Mouse (Mus musculus) cerebellum, postnatal 10 days (tissue): ENCODE results near the gene Olfr1198.

Experiments used
- DNase-seq, 2 experiments: peaks; one replicate each; pipeline ENCODE4 v3.0.0; 2021; ENCODE audit warnings: mixed read lengths in 2 of 2

The Olfr1198 gene

GRCm38 (mm10) chr2:88751270-88751669 is at the start of gene Olfr1198:
Gene Olfr1198 (minus strand): TSS chr2:88751370.
- DNase-seq = no peak

DNA sequence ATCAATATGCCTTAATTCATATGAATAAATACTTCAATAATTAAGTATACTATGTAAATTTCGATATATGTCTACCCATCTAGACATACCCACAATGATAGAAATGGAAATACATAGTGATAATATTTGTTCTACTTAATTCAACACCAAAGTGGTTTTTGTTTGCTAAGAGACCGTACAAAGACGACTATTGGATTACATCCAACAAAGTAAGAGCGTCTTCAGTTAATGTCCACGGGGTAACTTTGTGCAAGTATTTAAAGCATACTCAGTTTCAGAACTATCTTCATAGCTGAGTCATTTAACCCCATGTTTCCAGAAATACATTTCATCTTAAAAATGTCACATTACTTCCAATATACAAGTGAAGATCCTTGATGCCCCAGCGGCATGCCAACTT is 41.6 kb upstream of the Olfr1198 start, which contains the start of gene Olfr1201:
Gene Olfr1201, plus strand, starts transcription at position 301 of the 400 bp plus-strand sequence.
- no peak for DNase-seq

DNA sequence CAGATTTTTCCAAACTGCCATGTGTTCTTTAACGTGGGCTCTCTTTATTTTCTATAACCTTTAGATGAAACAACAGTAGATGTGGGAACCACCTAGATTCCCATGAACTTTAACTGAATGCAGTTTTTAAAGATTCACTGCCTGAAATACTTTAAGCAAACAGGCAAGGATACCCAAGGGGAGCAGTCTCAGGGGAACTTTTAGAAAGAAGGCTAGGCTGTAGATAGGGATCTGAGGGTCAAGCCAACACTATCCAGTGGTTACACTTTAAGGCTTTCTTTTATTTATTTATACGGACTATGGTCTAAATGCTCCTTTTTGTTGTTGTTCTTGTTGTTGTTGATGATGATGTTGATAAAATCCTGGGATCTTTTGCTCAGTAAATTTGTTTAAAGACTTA is 19.2 kb upstream of the Olfr1198 start, which contains the start of gene Olfr1200:
Gene Olfr1200, minus strand, starts transcription at position 101 of the 400 bp plus-strand sequence.
- DNase-seq = no peak

GRCm38 (mm10) chr2:88760369-88760768 is 9.2 kb upstream of the Olfr1198 start, which contains the start of gene Olfr1199:
Gene Olfr1199 (minus strand): TSS chr2:88760469.
- no peak for DNase-seq

- DNase-seq = no peak
Observed at GRCm38 (mm10) chr2:88743379-88743778, 7.8 kb downstream of the Olfr1198 start.

DNA sequence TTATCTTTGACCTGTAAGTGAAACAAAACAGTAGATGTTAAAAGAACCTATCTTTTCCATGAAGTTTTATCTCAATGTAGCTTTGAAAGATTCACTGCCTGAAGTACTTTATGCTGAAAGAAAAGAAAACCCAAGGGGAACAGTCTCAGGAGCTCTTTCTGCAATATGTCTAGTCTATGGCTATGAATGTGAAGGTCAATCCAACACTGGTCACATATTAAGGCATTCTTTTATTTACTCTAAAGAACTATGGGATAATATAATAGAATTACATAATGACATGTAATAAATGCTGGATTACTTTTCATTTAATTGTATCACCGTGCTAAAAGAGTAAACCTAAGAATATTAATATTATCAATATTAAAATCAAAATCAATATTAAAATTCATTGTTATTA is 18.9 kb downstream of the Olfr1198 start, which contains the start of gene Olfr1197:
Gene Olfr1197, minus strand, starts transcription at position 101 of the 400 bp plus-strand sequence.
- no peak for DNase-seq

GRCm38 (mm10) chr2:88704497-88704896 is 46.7 kb downstream of the Olfr1198 start, which contains the start of gene Olfr1196:
Gene Olfr1196 (minus strand): TSS chr2:88704597.
- DNase-seq = no peak
